Mouse (Mus musculus): ENCODE data around the gene Rps6kb2. TPM values are rescaled to one million over a fixed set of nuclear protein-coding genes. Genes with fewer than 3 reads are reported as not detected.

Gene Rps6kb2
- total RNA-seq, 1 experiment, result 19.7 TPM

DNA sequence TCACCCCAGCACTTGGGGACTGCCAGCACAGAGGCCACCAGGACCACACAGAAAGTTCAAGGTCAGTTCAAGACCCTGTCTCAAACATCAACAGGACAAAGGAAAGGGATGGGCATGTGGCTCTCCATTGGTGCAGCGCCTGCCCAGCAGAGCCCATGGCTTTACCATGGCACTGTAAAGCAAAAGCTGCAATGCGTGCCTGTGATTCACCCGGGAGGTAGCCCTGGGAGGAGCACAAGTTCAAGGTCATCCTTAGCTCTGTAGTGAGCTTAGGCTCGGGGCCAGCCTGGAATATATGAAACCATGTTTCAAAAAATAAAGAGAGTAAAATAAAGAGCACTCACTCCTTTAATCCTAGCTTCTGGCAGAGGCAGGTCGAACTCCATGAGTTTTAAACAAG is 11.3 kb downstream of the Rps6kb2 start:
- in situ Hi-C loops (cut with MboI; ENCODE audit: low sequenced_read_pairs in 2 of 2, unreplicated experiment in 2 of 2), result no loop called here
- Histone ChIP-seq H3K9me3 (ENCODE audit: control insufficient read depth, insufficient read depth, low read depth, low read length) (no peaks in the 10 kb centered on the region), H3K9ac (ENCODE audit: insufficient read depth, low read depth, low read length, poor library complexity, severe bottlenecking) (no peak overlapping the region), H3K4me3 (ENCODE audit: insufficient read depth in 1 of 2, low read depth in 1 of 2, low read length in 2 of 2, poor library complexity in 1 of 2, severe bottlenecking in 1 of 2) (no peak overlapping the region), H3K27ac (ENCODE audit: insufficient read depth, low read depth, low read length, poor library complexity, severe bottlenecking) (no peak overlapping the region), H3K36me3 (ENCODE audit: control insufficient read depth, insufficient read depth, low read length, poor library complexity, severe bottlenecking) (peaks cover 25% of the 10 kb centered on the region), H3K4me1 (ENCODE audit: control insufficient read depth in 2 of 2, insufficient read depth in 2 of 2, low read length in 2 of 2, poor library complexity in 1 of 2) (peaks cover 3 to 60% of the 10 kb centered on the region in 2 experiments)
- no peak for TF ChIP-seq CHD2 (IDR thresholded peaks at IDR 0.05; ENCODE audit: low read depth, low read length)
- TF ChIP-seq HCFC1 (IDR thresholded peaks at IDR 0.05; ENCODE audit: borderline replicate concordance, insufficient read depth, low read length), result no peak
- no peak for TF ChIP-seq MAFK (IDR thresholded peaks at IDR 0.05; ENCODE audit: insufficient read depth, low read depth, low read length)
- TF ChIP-seq ZNF384 (IDR thresholded peaks at IDR 0.05; ENCODE audit: low read depth, low read length), result no peak
- no peak for TF ChIP-seq ZC3H11A (IDR thresholded peaks at IDR 0.05; ENCODE audit: borderline replicate concordance, low read depth, low read length)
- DNase-seq (ENCODE audit: low read depth, low spot score), result no peak

- Histone ChIP-seq H3K36me3 (ENCODE audit: control insufficient read depth, insufficient read depth, low read length, poor library complexity, severe bottlenecking) (peaks cover 25% of the 10 kb centered on the region), H3K27ac (ENCODE audit: insufficient read depth, low read depth, low read length, poor library complexity, severe bottlenecking) (no peak overlapping the region), H3K9me3 (ENCODE audit: control insufficient read depth, insufficient read depth, low read depth, low read length) (no peaks in the 10 kb centered on the region), H3K4me1 (ENCODE audit: control insufficient read depth in 2 of 2, insufficient read depth in 2 of 2, low read length in 2 of 2, poor library complexity in 1 of 2) (peaks cover 3 to 60% of the 10 kb centered on the region in 2 experiments), H3K9ac (ENCODE audit: insufficient read depth, low read depth, low read length, poor library complexity, severe bottlenecking) (no peak overlapping the region), H3K4me3 (ENCODE audit: insufficient read depth in 1 of 2, low read depth in 1 of 2, low read length in 2 of 2, poor library complexity in 1 of 2, severe bottlenecking in 1 of 2) (no peak overlapping the region)
- in situ Hi-C loops (cut with MboI; ENCODE audit: low sequenced_read_pairs in 2 of 2, unreplicated experiment in 2 of 2), result no loop called here
- no peak for DNase-seq (ENCODE audit: low read depth, low spot score)
- TF ChIP-seq ZNF384 (IDR thresholded peaks at IDR 0.05; ENCODE audit: low read depth, low read length) (no peak), MAFK (IDR thresholded peaks at IDR 0.05; ENCODE audit: insufficient read depth, low read depth, low read length) (no peak)
These were observed 11.7 kb downstream of the Rps6kb2 start for GRCm38 (mm10) chr19:4151488-4151860.

DNA sequence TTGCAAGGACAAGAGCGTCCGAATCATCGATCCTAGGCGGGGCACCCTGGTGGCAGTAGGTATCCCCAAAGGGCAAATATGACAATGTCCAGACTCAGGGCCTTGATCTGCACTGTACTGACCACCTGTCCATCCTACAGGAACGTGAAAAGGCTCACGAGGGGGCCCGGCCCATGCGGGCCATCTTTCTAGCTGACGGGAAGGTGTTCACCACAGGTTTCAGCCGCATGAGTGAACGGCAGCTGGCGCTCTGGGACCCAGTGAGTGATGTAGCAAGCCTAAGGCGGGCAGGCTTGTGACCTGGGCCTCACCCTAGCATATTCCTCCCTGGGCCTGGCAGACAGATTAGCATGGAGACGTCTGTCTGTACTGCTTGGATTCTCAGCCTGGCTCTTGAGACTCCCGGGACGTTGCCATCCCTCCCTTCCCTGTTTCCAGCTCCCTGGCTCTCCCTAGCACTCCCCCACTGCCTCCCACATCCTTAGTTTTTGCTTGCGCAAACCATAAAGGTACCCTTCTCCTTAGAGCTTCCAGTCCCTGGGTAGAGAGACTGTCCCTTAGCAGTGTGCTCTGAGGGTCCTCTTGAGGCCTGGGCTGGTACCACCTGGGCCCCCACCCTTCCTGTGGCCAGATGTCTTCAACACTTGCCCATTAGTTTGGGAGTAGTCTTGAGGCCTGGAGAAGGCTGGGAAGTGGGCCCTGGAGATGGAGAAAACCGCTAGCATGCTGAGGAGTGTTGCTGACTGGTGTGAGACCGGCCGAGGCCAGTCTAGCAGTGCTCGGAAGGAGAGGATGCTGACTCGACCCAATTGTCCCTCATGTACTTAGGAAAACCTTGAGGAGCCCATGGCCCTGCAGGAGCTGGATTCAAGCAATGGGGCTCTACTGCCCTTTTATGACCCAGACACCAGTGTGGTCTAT is 12.3 kb downstream of the Rps6kb2 start:
- in situ Hi-C loops (cut with MboI; ENCODE audit: low sequenced_read_pairs in 2 of 2, unreplicated experiment in 2 of 2), result no loop called here
- H3K4me1 ChIP-seq (ENCODE audit: control insufficient read depth in 2 of 2, insufficient read depth in 2 of 2, low read length in 2 of 2, poor library complexity in 1 of 2), result peaks cover 3 to 57% of the 10 kb centered on the region in 2 experiments
- H3K9me3 ChIP-seq (ENCODE audit: control insufficient read depth, insufficient read depth, low read depth, low read length), result no peaks in the 10 kb centered on the region
- H3K9ac ChIP-seq (ENCODE audit: insufficient read depth, low read depth, low read length, poor library complexity, severe bottlenecking), result no peak overlapping the region
- H3K27ac ChIP-seq (ENCODE audit: insufficient read depth, low read depth, low read length, poor library complexity, severe bottlenecking), result no peak overlapping the region
- no peak overlapping the region for H3K4me3 ChIP-seq (ENCODE audit: insufficient read depth in 1 of 2, low read depth in 1 of 2, low read length in 2 of 2, poor library complexity in 1 of 2, severe bottlenecking in 1 of 2)
- peaks cover 25% of the 10 kb centered on the region for H3K36me3 ChIP-seq (ENCODE audit: control insufficient read depth, insufficient read depth, low read length, poor library complexity, severe bottlenecking)
- no peak for TF ChIP-seq HCFC1 (IDR thresholded peaks at IDR 0.05; ENCODE audit: borderline replicate concordance, insufficient read depth, low read length)
- TF ChIP-seq CHD2 (IDR thresholded peaks at IDR 0.05; ENCODE audit: low read depth, low read length), result no peak
- no peak for TF ChIP-seq MAFK (IDR thresholded peaks at IDR 0.05; ENCODE audit: insufficient read depth, low read depth, low read length)
- no peak for TF ChIP-seq ZC3H11A (IDR thresholded peaks at IDR 0.05; ENCODE audit: borderline replicate concordance, low read depth, low read length)
- no peak for TF ChIP-seq ZNF384 (IDR thresholded peaks at IDR 0.05; ENCODE audit: low read depth, low read length)
- DNase-seq (ENCODE audit: low read depth, low spot score), result no peak

- no peaks in the 10 kb centered on the region for H3K9me3 ChIP-seq (ENCODE audit: control insufficient read depth, insufficient read depth, low read depth, low read length)
- in situ Hi-C loops (cut with MboI; ENCODE audit: low sequenced_read_pairs in 2 of 2, unreplicated experiment in 2 of 2), result no loop called here
- no peak for TF ChIP-seq ZC3H11A (IDR thresholded peaks at IDR 0.05; ENCODE audit: borderline replicate concordance, low read depth, low read length)
- TF ChIP-seq MAFK (IDR thresholded peaks at IDR 0.05; ENCODE audit: insufficient read depth, low read depth, low read length), result no peak
- no peak for TF ChIP-seq ZNF384 (IDR thresholded peaks at IDR 0.05; ENCODE audit: low read depth, low read length)
- TF ChIP-seq CHD2 (IDR thresholded peaks at IDR 0.05; ENCODE audit: low read depth, low read length), result no peak
- no peak for TF ChIP-seq HCFC1 (IDR thresholded peaks at IDR 0.05; ENCODE audit: borderline replicate concordance, insufficient read depth, low read length)
- peaks cover 25% of the 10 kb centered on the region for H3K36me3 ChIP-seq (ENCODE audit: control insufficient read depth, insufficient read depth, low read length, poor library complexity, severe bottlenecking)
- 0 out of 4 replicates have a peak overlapping the region, but pooled peaks of 1 of the 2 experiments have one; percentile 2 for H3K4me3 ChIP-seq (ENCODE audit: insufficient read depth in 1 of 2, low read depth in 1 of 2, low read length in 2 of 2, poor library complexity in 1 of 2, severe bottlenecking in 1 of 2)
- no peak for DNase-seq (ENCODE audit: low read depth, low spot score)
- H3K27ac ChIP-seq (ENCODE audit: insufficient read depth, low read depth, low read length, poor library complexity, severe bottlenecking), result no peak overlapping the region
- H3K9ac ChIP-seq (ENCODE audit: insufficient read depth, low read depth, low read length, poor library complexity, severe bottlenecking), result peak overlapping the region; percentile 15; the same call in 1 of the 2 replicates
- H3K4me1 ChIP-seq (ENCODE audit: control insufficient read depth in 2 of 2, insufficient read depth in 2 of 2, low read length in 2 of 2, poor library complexity in 1 of 2), result peaks cover 3 to 54% of the 10 kb centered on the region in 2 experiments
These were observed 13.2 kb downstream of the Rps6kb2 start for GRCm38 (mm10) chr19:4149764-4150461.
